Mouse (Mus musculus) cortical plate, adult 2 months (tissue): ENCODE data around the gene Sema6d.

Source experiments
- CTCF ChIP-seq: fragments of 200-500 bp; IDR thresholded peaks from 2 replicates; pipeline ENCODE4 v1.5.1; 2011; ENCODE audit warnings: mild to moderate bottlenecking, control low read depth, low read length; ENCODE audit not compliant: insufficient read depth; ENCODE audit errors: extremely low read depth
- POLR2A ChIP-seq: fragments of 200-500 bp; IDR thresholded peaks from 2 replicates; pipeline ENCODE4 v1.6.1; 2011; ENCODE audit warnings: mild to moderate bottlenecking, low read length, control low read depth; ENCODE audit not compliant: insufficient read depth; ENCODE audit errors: extremely low read depth

- TF ChIP-seq CTCF, result no peak
- no peak for TF ChIP-seq POLR2A
Observed at GRCm38 (mm10) chr2:124628701-124629100, 538.9 kb downstream of the Sema6d start.
